Mouse (Mus musculus) CH12.LX (cell line): ENCODE measurements around the gene Ccdc8.

Source experiments
- CTCF ChIP-seq, 2 experiments: IDR thresholded peaks in 1 of 2; conservative IDR thresholded peaks in 1 of 2; 2 replicates each; pipeline ENCODE4 v1.5.1; 2011 to 2012; ENCODE audit warnings: low read depth in 2 of 2, low read length in 2 of 2, improper control_type of control experiment in 1 of 2, inconsistent platforms in 1 of 2, mild to moderate bottlenecking in 1 of 2, moderate library complexity in 1 of 2
- KAT2A ChIP-seq: IDR thresholded peaks from 2 replicates; pipeline ENCODE4 v1.6.1; 2012; ENCODE audit warnings: low read length, improper control_type of control experiment, inconsistent platforms; ENCODE audit not compliant: insufficient replicate concordance
- NELFE ChIP-seq: IDR thresholded peaks from 2 replicates; pipeline ENCODE4 v1.6.1; 2011; ENCODE audit warnings: low read depth, low read length, improper control_type of control experiment

DNA sequence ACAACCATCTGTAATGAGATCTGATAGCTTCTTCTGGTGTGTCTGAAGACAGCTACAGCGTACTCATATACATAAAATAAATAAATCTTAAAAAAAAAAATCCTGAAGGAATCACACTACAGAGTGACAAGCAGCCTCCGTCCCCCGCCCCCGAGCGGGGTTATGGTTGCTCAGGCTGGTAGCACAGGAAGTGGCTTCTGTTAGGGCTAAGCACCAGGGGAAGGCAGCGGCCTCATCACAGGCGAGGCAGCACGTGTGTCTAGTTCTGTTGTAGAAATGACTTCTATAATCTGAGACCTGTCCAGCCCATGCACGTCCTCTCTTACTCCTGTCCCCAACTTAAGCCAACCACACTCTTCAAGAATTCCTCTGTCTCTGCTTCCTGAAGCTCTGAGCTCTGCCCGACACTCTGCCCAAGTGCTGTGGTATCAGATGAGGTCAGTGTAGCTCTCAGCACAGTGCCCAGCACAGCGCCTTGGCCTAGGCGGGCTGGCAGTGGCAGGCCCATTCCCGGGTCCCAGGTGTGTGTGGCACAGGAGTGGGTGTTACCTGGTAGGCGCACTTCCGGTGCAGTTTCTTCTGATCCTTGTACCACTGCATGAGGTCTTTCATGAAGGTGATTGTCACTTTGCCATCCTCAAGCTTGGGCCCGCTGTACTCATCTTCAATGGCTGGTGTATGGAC is 17.0 kb downstream of the Ccdc8 start:
- TF ChIP-seq NELFE (no peak), KAT2A (no peak), CTCF (conservative IDR thresholded peaks at IDR 0.05 in 1 of 2, IDR thresholded peaks at IDR 0.05 in 1 of 2; ENCODE audit: low read depth in 2 of 2, low read length in 2 of 2) (no peak)
